Mouse (Mus musculus): ENCODE results near the gene Clpb. TPM values are rescaled to one million over a fixed set of nuclear protein-coding genes. Genes with fewer than 3 reads are reported as not detected.

Clpb gene
- polyA plus RNA-seq, 1 experiment from 2014 or later: 33.0 TPM

- DNase-seq (ENCODE audit: low spot score): no peak
- Histone ChIP-seq H3K4me2 (replicated peaks) (no peak overlapping the region), H3K4me1 (replicated peaks; ENCODE audit: control insufficient read depth, insufficient read depth, low read length) (0 out of 2 replicates have a peak, but pooled peaks cover 2% of the 10 kb centered on the region), H3K9ac (no peak overlapping the region), H3K4me3 (replicated peaks; ENCODE audit: low read length) (no peak overlapping the region), H3K27me3 (ENCODE audit: control insufficient read depth, insufficient read depth, low read length) (no peaks in the 10 kb centered on the region), H3K9me3 (ENCODE audit: control insufficient read depth, low read length) (no peaks in the 10 kb centered on the region), H3K27ac (no peak overlapping the region), H3K36me3 (replicated peaks; ENCODE audit: control insufficient read depth, insufficient read depth) (no peaks in the 10 kb centered on the region)
- no peak for ATAC-seq (ENCODE audit: low FRiP score)
- 36% methylated on average over 2 of the region's 2 CpGs for WGBS
Observed at GRCm38 (mm10) chr7:101628481-101628880, 35.0 kb upstream of the Clpb start.

DNA sequence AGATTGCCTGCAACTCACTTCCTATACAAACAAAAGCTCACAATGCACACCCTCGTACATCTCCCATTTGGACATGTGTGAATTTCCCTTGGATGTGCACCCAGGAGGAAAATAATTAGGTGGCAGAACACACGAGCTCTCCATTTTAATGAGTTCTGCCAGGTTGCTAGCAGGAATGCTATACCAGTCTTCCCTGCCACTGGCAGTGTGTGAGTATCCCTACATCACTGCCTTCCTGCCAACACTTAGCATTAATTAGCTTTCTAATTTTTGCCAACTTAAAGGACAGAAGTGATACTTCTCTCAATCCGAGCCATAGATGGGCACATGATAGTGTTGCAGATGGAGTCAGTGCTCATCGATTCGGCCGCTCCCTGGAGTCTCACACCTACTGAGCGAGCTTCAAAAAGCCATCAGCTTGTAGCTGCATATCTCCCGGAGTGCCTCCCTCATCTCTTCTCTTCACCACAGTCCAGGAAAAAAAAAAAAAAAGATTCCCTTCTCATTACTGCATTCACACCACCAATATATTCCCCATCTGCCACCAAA lies 29.7 kb upstream of the Clpb start:
- H3K4me1 ChIP-seq (replicated peaks; ENCODE audit: control insufficient read depth, insufficient read depth, low read length): no peaks in the 10 kb centered on the region
- H3K27ac ChIP-seq: no peak overlapping the region
- no peaks in the 10 kb centered on the region for H3K36me3 ChIP-seq (replicated peaks; ENCODE audit: control insufficient read depth, insufficient read depth)
- WGBS: 69% methylated on average over 8 of the region's 8 CpGs
- no peak for ATAC-seq (ENCODE audit: low FRiP score)
- no peaks in the 10 kb centered on the region for H3K27me3 ChIP-seq (ENCODE audit: control insufficient read depth, insufficient read depth, low read length)
- no peak for DNase-seq (ENCODE audit: low spot score)
- H3K9ac ChIP-seq: no peak overlapping the region
- no peaks in the 10 kb centered on the region for H3K9me3 ChIP-seq (ENCODE audit: control insufficient read depth, low read length)
- no peak overlapping the region for H3K4me3 ChIP-seq (replicated peaks; ENCODE audit: low read length)
- H3K4me2 ChIP-seq (replicated peaks): no peak overlapping the region

- Histone ChIP-seq H3K36me3 (replicated peaks; ENCODE audit: control insufficient read depth, insufficient read depth) (no peaks in the 10 kb centered on the region), H3K27me3 (ENCODE audit: control insufficient read depth, insufficient read depth, low read length) (no peaks in the 10 kb centered on the region), H3K4me1 (replicated peaks; ENCODE audit: control insufficient read depth, insufficient read depth, low read length) (no peaks in the 10 kb centered on the region), H3K27ac (no peak overlapping the region), H3K9ac (no peak overlapping the region), H3K4me2 (replicated peaks) (no peak overlapping the region), H3K9me3 (ENCODE audit: control insufficient read depth, low read length) (no peaks in the 10 kb centered on the region), H3K4me3 (replicated peaks; ENCODE audit: low read length) (no peak overlapping the region)
- DNase-seq (ENCODE audit: low spot score): no peak
- WGBS: 84% methylated on average over 4 of the region's 4 CpGs
- ATAC-seq (ENCODE audit: low FRiP score): no peak
Observed at GRCm38 (mm10) chr7:101634513-101634912, 28.9 kb upstream of the Clpb start.

DNA sequence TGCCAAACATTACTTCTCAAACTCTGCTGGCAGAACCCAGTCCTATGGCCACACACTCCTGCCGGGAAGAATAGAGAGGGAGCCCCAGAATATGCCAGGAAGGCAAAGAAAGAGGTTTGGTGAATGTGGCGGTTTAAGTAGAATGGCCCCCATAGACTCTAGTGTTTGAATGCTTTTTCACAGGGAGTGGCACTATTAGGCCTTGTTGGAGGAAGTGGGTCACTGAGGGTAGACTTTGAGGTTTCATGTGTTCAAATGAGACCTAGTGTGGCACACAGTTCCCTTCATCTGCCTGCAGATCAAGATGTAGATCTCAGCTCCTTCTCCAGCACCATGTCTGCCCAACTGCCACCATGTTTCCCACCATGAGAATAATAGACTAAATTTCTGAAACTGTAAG lies 27.4 kb upstream of the Clpb start:
- Histone ChIP-seq H3K9me3 (ENCODE audit: control insufficient read depth, low read length) (no peaks in the 10 kb centered on the region), H3K27me3 (ENCODE audit: control insufficient read depth, insufficient read depth, low read length) (no peaks in the 10 kb centered on the region), H3K9ac (no peak overlapping the region), H3K36me3 (replicated peaks; ENCODE audit: control insufficient read depth, insufficient read depth) (no peaks in the 10 kb centered on the region), H3K27ac (no peak overlapping the region), H3K4me2 (replicated peaks) (no peak overlapping the region), H3K4me3 (replicated peaks; ENCODE audit: low read length) (no peak overlapping the region), H3K4me1 (replicated peaks; ENCODE audit: control insufficient read depth, insufficient read depth, low read length) (no peaks in the 10 kb centered on the region)
- WGBS: 86% methylated on average over 2 of the region's 2 CpGs
- ATAC-seq (ENCODE audit: low FRiP score): no peak
- DNase-seq (ENCODE audit: low spot score): no peak

DNA sequence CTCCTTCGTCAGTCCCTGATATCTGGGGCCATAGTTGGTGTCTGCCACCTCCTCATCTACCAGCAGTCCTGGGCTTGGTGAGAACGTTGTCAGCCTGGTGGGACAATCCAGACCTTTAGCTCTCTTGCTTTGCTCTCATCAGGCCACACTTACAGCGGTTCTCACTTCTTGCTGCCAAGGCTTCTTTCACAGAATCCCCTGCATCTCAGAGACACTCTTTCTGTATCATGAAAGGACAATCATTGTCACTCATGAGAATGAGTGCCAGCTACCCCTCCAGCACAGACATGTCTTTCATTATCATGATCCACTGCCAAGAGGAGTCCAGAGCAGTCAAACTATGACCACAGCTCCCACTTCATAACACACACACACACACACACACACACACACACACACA lies 19.6 kb upstream of the Clpb start:
- 80% methylated on average over 3 of the region's 3 CpGs for WGBS
- ATAC-seq (ENCODE audit: low FRiP score): no peak
- H3K36me3 ChIP-seq (replicated peaks; ENCODE audit: control insufficient read depth, insufficient read depth): no peaks in the 10 kb centered on the region

DNA sequence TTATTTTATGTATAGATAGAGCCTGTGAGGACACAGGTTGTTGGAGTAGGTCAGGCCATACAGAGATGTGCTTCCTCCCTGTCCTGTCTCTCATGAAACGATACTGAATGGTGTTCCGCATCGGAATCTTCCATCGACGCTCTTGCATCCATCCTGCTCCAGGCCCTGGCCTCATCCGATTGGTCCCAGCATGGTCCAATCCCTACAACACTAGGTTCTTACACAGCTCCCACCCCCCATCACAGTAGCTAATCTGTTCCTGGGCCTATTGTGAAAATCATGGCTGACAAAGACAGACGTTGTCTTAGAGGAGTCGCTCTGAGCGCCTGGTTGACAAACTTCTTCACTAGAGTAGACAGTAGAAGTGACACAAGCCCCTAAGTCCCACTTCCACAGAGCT lies 13.7 kb upstream of the Clpb start:
- no peaks in the 10 kb centered on the region for H3K36me3 ChIP-seq (replicated peaks; ENCODE audit: control insufficient read depth, insufficient read depth)
- no peaks in the 10 kb centered on the region for H3K27me3 ChIP-seq (ENCODE audit: control insufficient read depth, insufficient read depth, low read length)
- no peak overlapping the region for H3K4me3 ChIP-seq (replicated peaks; ENCODE audit: low read length)
- ATAC-seq (ENCODE audit: low FRiP score): no peak
- WGBS: 82% methylated on average over 9 of the region's 9 CpGs
- DNase-seq (ENCODE audit: low spot score): no peak
- no peaks in the 10 kb centered on the region for H3K4me1 ChIP-seq (replicated peaks; ENCODE audit: control insufficient read depth, insufficient read depth, low read length)
- no peak overlapping the region for H3K27ac ChIP-seq
- no peak overlapping the region for H3K9ac ChIP-seq
- H3K4me2 ChIP-seq (replicated peaks): no peak overlapping the region
- H3K9me3 ChIP-seq (ENCODE audit: control insufficient read depth, low read length): no peaks in the 10 kb centered on the region

More for the DNA sequence above, 19.6 kb upstream of the Clpb start:
- Histone ChIP-seq H3K9me3 (ENCODE audit: control insufficient read depth, low read length) (no peaks in the 10 kb centered on the region), H3K4me3 (replicated peaks; ENCODE audit: low read length) (no peak overlapping the region), H3K4me1 (replicated peaks; ENCODE audit: control insufficient read depth, insufficient read depth, low read length) (no peaks in the 10 kb centered on the region), H3K27ac (no peak overlapping the region), H3K27me3 (ENCODE audit: control insufficient read depth, insufficient read depth, low read length) (no peaks in the 10 kb centered on the region), H3K4me2 (replicated peaks) (no peak overlapping the region), H3K9ac (no peak overlapping the region)
- DNase-seq (ENCODE audit: low spot score): no peak

- peak; percentile 38 for DNase-seq (ENCODE audit: low spot score)
- ATAC-seq (ENCODE audit: low FRiP score): no peak
- Histone ChIP-seq H3K4me1 (replicated peaks; ENCODE audit: control insufficient read depth, insufficient read depth, low read length) (no peaks in the 10 kb centered on the region), H3K4me3 (replicated peaks; ENCODE audit: low read length) (no peak overlapping the region), H3K9me3 (ENCODE audit: control insufficient read depth, low read length) (no peaks in the 10 kb centered on the region), H3K4me2 (replicated peaks) (no peak overlapping the region), H3K9ac (no peak overlapping the region), H3K36me3 (replicated peaks; ENCODE audit: control insufficient read depth, insufficient read depth) (no peaks in the 10 kb centered on the region), H3K27ac (no peak overlapping the region), H3K27me3 (ENCODE audit: control insufficient read depth, insufficient read depth, low read length) (no peaks in the 10 kb centered on the region)
- 32% methylated on average over 3 of the region's 3 CpGs for WGBS
Observed at GRCm38 (mm10) chr7:101650565-101650964, 12.9 kb upstream of the Clpb start.

DNA sequence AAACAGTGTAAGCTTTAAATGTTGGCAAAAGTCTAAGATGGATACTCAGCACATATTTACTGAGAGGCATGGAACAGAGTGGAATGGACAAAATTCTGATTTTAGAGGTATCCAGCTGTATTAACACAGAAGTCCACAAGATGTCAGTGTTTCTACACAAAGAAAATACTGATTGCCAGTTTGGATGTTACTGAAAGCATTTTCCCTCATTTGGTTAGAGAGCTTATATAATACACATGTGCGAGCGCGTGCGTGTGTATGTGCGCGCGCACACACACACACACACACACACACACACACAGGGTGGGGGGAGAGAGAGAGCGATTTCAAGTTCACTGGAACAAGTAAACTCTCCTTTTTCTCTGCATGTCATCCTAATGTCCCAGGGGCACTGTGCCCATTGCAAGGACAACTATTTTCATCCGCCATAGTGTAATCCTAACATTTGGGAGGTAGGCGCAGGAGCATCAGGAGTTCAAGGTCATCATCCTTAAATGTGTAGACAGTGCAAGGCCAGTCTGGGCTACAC lies 9.7 kb upstream of the Clpb start:
- peak; percentile 77 for ATAC-seq (ENCODE audit: low FRiP score)
- Histone ChIP-seq H3K4me3 (replicated peaks; ENCODE audit: low read length) (0 out of 2 replicates have a peak overlapping the region, but pooled peaks have one; percentile 2), H3K4me2 (replicated peaks) (peak overlapping the region; percentile 34), H3K9me3 (ENCODE audit: control insufficient read depth, low read length) (no peaks in the 10 kb centered on the region), H3K27ac (no peak overlapping the region), H3K27me3 (ENCODE audit: control insufficient read depth, insufficient read depth, low read length) (no peaks in the 10 kb centered on the region), H3K4me1 (replicated peaks; ENCODE audit: control insufficient read depth, insufficient read depth, low read length) (no peaks in the 10 kb centered on the region), H3K9ac (peak overlapping the region; percentile 36; the same call in 1 of the 2 replicates), H3K36me3 (replicated peaks; ENCODE audit: control insufficient read depth, insufficient read depth) (no peaks in the 10 kb centered on the region)
- WGBS: 50% methylated on average over 10 of the region's 10 CpGs
- peak; percentile 78 for DNase-seq (ENCODE audit: low spot score)

DNA sequence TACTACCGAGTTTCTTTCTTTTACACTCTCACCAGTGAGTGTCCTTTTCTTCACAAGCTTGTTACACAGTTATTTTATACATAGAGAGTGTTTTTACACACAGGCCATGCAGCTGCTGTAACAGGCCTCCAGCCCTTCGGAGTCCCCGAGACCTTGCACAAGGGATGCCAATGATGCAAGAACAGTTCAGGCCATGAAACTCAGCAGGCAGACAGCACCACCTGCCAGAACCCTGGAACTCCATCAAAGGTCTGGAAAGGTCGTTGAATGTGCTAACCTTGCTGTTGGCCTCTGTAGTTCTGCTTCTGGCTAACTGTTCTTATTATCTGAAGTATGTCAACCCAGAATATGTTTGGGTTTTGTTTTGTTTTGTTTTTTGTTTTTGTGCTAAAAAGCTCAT lies 8.5 kb upstream of the Clpb start:
- DNase-seq (ENCODE audit: low spot score) (no peak), ATAC-seq (ENCODE audit: low FRiP score) (no peak)
- Histone ChIP-seq H3K9me3 (ENCODE audit: control insufficient read depth, low read length) (no peaks in the 10 kb centered on the region), H3K9ac (no peak overlapping the region), H3K36me3 (replicated peaks; ENCODE audit: control insufficient read depth, insufficient read depth) (no peaks in the 10 kb centered on the region), H3K4me3 (replicated peaks; ENCODE audit: low read length) (no peak overlapping the region), H3K4me1 (replicated peaks; ENCODE audit: control insufficient read depth, insufficient read depth, low read length) (no peaks in the 10 kb centered on the region), H3K27ac (no peak overlapping the region), H3K4me2 (replicated peaks) (no peak overlapping the region), H3K27me3 (ENCODE audit: control insufficient read depth, insufficient read depth, low read length) (no peaks in the 10 kb centered on the region)
- WGBS: 76% methylated on average over 4 of the region's 4 CpGs

DNA sequence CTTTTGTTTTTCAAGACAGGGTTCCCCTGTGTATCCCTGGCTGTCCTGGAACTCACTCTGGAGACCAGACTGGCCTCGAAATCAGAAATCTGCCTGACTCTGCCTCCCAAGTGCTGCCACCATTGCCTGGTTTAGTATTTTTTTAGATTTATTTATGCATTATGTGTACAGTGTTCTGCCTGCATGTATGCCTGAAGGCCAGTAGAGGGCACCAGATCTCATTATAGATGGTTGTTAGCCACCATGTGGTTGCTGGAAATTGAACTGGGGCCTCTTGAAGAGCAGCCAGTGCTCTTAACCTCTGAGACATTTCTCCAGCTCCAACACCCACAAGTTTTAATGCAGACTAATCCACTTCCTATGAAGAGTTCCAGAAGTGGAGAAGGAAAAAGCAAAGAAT lies 1.4 kb upstream of the Clpb start:
- H3K4me1 ChIP-seq (replicated peaks; ENCODE audit: control insufficient read depth, insufficient read depth, low read length): peaks cover 16% of the 10 kb centered on the region
- H3K27me3 ChIP-seq (ENCODE audit: control insufficient read depth, insufficient read depth, low read length): no peaks in the 10 kb centered on the region
- H3K4me2 ChIP-seq (replicated peaks): no peak overlapping the region
- no peaks in the 10 kb centered on the region for H3K9me3 ChIP-seq (ENCODE audit: control insufficient read depth, low read length)
- H3K4me3 ChIP-seq (replicated peaks; ENCODE audit: low read length): no peak overlapping the region
- 86% methylated on average over 1 of the region's 1 CpGs for WGBS
- no peak overlapping the region for H3K27ac ChIP-seq
- DNase-seq (ENCODE audit: low spot score) (no peak), ATAC-seq (ENCODE audit: low FRiP score) (no peak)
- H3K9ac ChIP-seq: no peak overlapping the region
- no peaks in the 10 kb centered on the region for H3K36me3 ChIP-seq (replicated peaks; ENCODE audit: control insufficient read depth, insufficient read depth)
